Mouse (Mus musculus): ENCODE data around the gene Aipl1.

GRCm38 (mm10) chr11:72041768-72042607 lies 4.7 kb upstream of the Aipl1 start, which contains the start of gene Pimreg:
- no peak for TF ChIP-seq POLR2A (IDR thresholded peaks at IDR 0.05; ENCODE audit: insufficient read depth, low read depth, low read length)
- no peak for TF ChIP-seq CTCF (IDR thresholded peaks at IDR 0.05; ENCODE audit: insufficient read depth, low read depth, low read length)
